Mouse (Mus musculus) limb, embryonic 15.5 days (tissue): ENCODE results near the gene Rnf150. TPM values are rescaled to one million over a fixed set of nuclear protein-coding genes. Genes with fewer than 3 reads are reported as not detected.

ENCODE experiments used
- ATAC-seq: fragments of 200-750 bp; cut with Nextera tagmentation; 2 replicates; pipeline ENCODE4 v1.8.0; 2017; ENCODE audit warnings: low read depth, moderate TSS enrichment; ENCODE audit not compliant: insufficient number of reproducible peaks, low FRiP score, low TSS enrichment
- H3K27ac ChIP-seq: fragments of 300-500 bp; sonication (generic); 2 replicates; pipeline ENCODE4 v1.5.1; 2015; ENCODE audit warnings: moderate library complexity, mild to moderate bottlenecking, inconsistent platforms
- H3K27me3 ChIP-seq: fragments of 300-500 bp; sonication (generic); 2 replicates; pipeline ENCODE4 v1.6.1; 2015; ENCODE audit warnings: inconsistent platforms
- H3K36me3 ChIP-seq: fragments of 300-500 bp; sonication (generic); 2 replicates; pipeline ENCODE4 v1.6.1; 2015; ENCODE audit warnings: inconsistent platforms
- H3K4me1 ChIP-seq: fragments of 300-500 bp; sonication (generic); 2 replicates; pipeline ENCODE4 v1.6.1; 2015; ENCODE audit warnings: inconsistent platforms
- H3K4me2 ChIP-seq: fragments of 300-500 bp; sonication (generic); 2 replicates; pipeline ENCODE4 v1.6.1; 2015; ENCODE audit warnings: mild to moderate bottlenecking, inconsistent platforms
- H3K4me3 ChIP-seq: fragments of 300-500 bp; sonication (generic); 2 replicates; pipeline ENCODE4 v1.5.1; 2015; ENCODE audit warnings: mild to moderate bottlenecking, inconsistent platforms
- H3K9ac ChIP-seq: fragments of 300-500 bp; sonication (generic); 2 replicates; pipeline ENCODE4 v1.6.1; 2015; ENCODE audit warnings: inconsistent platforms
- H3K9me3 ChIP-seq: fragments of 300-500 bp; sonication (generic); 2 replicates; pipeline ENCODE4 v1.6.1; 2016; ENCODE audit warnings: inconsistent platforms
- WGBS: fragments of 180-500 bp; shearing (Covaris S2); methylation state at CpG from one replicate; pipeline ENCODE4 v1.1.7; 2015; 5-methylcytosine and 5-hydroxymethylcytosine counted together
- polyA plus RNA-seq: library from polyadenylated mRNA; unstranded; fragments of >200 nt; fragmentation: Nextera tagmentation; extraction: Ambion mirVana; gene quantifications from 2 replicates; pipeline ENCODE4 v1.2.1, GENCODE M21; 2015

Rnf150 gene
- polyA plus RNA-seq, 1 experiment from 2014 or later, result 1.1 TPM

DNA sequence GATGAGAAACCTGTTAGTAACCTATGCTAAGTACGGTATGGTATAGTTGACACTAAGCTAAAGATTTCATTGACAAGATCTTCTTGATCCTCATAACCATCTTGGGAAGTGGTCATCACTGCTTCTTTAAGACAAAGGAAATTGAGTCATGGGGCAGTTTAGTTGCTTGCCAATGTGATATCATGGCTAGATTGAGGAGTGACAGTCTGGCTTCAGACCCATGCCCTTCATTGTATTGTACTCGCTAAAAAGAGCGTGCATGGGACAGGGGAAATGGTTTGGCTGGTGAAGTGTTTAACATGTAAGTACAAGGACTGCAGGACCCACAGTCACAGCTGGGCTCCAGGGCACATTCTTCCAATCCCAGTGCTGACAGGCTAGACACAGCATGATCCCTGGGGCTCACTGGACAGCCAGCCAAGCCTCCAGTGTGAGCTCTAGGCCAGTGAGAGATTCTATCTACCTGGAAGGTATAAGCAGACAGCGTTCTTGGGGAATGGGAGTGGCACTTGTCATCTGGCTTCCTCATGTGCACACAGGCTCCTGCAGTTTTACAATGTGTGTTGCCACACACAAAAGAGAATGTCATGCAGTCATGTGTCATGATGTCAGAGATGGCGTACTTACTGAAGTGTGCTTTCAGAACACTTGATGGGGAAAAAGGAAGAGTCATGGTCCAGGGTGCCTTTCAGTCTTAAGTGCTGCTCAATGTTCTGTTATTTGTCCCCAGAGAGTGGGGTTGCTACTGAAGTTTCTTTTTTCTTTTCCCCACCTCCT lies 54.6 kb downstream of the Rnf150 start:
- Histone ChIP-seq H3K4me1 (peaks cover 4% of the 10 kb centered on the region; the same call in 1 of the 2 replicates), H3K4me2 (no peak overlapping the region), H3K9me3 (no peaks in the 10 kb centered on the region), H3K27ac (no peak overlapping the region), H3K9ac (no peak overlapping the region), H3K4me3 (no peak overlapping the region), H3K27me3 (no peaks in the 10 kb centered on the region), H3K36me3 (no peaks in the 10 kb centered on the region)
- no peak for ATAC-seq
- 60% methylated on average over 5 of the region's 5 CpGs for WGBS

DNA sequence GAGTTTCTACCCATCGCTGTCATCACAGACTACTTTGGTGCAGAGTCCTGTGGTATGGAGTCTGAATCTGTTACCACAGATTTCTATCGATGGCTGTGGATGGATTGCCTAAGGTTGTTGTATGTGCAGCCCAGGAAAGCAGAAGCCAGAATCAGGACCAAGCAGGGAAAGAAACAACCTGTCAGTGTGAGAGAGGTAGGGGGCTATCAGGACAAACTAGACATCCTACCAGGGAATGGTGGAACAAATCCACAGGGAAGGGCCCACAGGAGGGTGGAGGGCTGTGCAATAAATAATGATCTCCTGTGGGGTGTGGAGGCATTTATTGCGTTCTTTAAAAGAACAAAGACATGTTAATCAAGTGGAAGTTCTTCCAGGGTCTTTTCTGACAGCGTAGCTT lies 56.5 kb downstream of the Rnf150 start:
- H3K9me3 ChIP-seq, result no peaks in the 10 kb centered on the region
- no peak overlapping the region for H3K4me3 ChIP-seq
- H3K9ac ChIP-seq, result no peak overlapping the region
- H3K27ac ChIP-seq, result no peak overlapping the region
- peaks cover 4% of the 10 kb centered on the region; the same call in 1 of the 2 replicates for H3K4me1 ChIP-seq
- ATAC-seq, result no peak
- no peak overlapping the region for H3K4me2 ChIP-seq
- no peaks in the 10 kb centered on the region for H3K27me3 ChIP-seq
- WGBS, result 61% methylated on average over 4 of the region's 4 CpGs
- H3K36me3 ChIP-seq, result no peaks in the 10 kb centered on the region

DNA sequence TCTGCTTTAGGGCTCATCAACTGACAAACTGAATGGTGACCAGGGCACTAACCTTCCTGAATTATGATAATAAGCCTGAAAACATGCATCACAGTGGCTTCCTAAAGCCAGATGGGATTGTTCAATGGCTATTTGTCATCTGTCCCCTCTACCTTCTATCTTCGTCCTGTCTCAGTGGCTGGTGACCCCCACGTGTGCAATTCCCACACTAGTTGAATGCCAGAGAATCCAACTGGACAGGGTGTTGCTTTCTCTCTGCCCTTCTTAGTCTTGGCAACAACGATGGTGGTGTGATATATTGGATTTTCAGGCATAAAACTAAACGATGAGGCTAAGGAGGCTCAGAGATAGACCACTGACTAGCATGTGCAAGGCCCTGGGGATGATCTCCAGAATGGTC lies 57.0 kb downstream of the Rnf150 start:
- ATAC-seq, result no peak
- no peak overlapping the region for H3K27ac ChIP-seq
- 66% methylated on average over 4 of the region's 4 CpGs for WGBS
- no peaks in the 10 kb centered on the region for H3K27me3 ChIP-seq
- no peak overlapping the region for H3K9ac ChIP-seq
- H3K4me2 ChIP-seq, result no peak overlapping the region
- no peak overlapping the region for H3K4me3 ChIP-seq
- peaks cover 4% of the 10 kb centered on the region; the same call in 1 of the 2 replicates for H3K4me1 ChIP-seq
- H3K36me3 ChIP-seq, result no peaks in the 10 kb centered on the region
- no peaks in the 10 kb centered on the region for H3K9me3 ChIP-seq

DNA sequence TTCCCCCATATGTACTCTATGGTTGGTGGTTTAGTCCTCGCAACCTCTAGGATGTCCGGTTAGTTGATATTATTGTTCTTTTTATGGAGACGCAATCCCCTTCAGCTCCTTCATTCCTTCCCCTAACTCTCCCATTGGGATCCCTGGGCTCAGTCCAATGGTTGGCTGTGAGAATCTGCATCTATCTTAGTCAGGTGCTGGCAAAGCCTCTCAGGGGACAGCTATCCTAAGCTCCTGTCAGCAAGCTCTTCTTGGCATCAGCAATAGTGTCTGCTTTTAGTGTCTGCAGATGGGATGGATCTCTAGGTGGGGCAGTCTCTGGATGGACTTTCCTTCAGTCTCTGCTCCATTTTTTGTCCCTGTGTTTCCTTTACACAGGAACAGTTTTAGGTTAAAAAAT lies 62.1 kb downstream of the Rnf150 start:
- Histone ChIP-seq H3K4me3 (no peak overlapping the region), H3K27me3 (no peaks in the 10 kb centered on the region), H3K9me3 (no peaks in the 10 kb centered on the region), H3K4me1 (0 out of 2 replicates have a peak, but pooled peaks cover 3% of the 10 kb centered on the region), H3K36me3 (no peaks in the 10 kb centered on the region), H3K27ac (no peak overlapping the region), H3K9ac (no peak overlapping the region), H3K4me2 (no peak overlapping the region)
- no peak for ATAC-seq
- 87% methylated on average over 3 of the region's 3 CpGs for WGBS

DNA sequence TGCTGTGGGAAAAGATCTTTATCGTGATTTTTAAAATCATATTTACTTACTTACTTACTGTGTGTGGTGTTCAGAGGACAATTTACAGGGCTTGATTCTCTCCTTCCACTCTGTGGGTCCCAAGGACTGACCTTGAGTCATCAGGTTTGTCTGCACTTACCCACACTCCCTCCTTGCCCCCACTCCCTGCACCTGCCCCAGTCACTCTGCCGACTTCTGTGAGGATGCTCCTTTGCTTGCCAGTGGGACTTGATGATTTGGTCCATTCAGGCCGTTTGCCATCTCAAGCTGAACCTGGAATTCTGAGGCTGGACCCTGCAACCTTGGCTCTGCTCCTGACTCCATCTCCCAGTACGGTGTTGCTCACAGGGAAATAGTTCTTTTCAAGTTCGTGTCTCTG lies 63.4 kb downstream of the Rnf150 start:
- Histone ChIP-seq H3K4me1 (0 out of 2 replicates have a peak, but pooled peaks cover 3% of the 10 kb centered on the region), H3K27me3 (no peaks in the 10 kb centered on the region), H3K36me3 (no peaks in the 10 kb centered on the region), H3K4me3 (no peak overlapping the region), H3K9me3 (no peaks in the 10 kb centered on the region), H3K4me2 (no peak overlapping the region), H3K9ac (no peak overlapping the region), H3K27ac (no peak overlapping the region)
- 80% methylated on average over 5 of the region's 5 CpGs for WGBS
- no peak for ATAC-seq

DNA sequence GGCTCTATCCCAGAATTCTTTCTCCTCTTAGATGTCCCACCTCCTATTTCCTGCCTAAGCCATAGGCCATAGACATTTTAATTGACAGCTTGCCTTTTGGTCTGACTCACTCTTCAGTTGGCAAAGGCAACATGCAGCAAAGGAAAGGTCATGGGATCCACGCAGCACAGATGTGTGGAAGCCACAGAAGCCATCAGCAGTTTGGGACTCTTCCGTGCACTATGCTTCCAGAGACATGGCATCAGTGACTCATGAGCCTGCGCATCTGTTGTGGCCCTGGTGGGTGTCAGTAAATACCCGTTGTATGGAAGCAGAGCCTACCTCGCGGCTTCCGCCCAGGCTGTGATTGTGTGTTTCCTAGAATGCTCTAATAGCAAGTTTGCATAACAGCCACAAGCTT lies 68.4 kb downstream of the Rnf150 start:
- Histone ChIP-seq H3K9ac (no peak overlapping the region), H3K27me3 (no peaks in the 10 kb centered on the region), H3K4me2 (no peak overlapping the region), H3K27ac (no peak overlapping the region), H3K36me3 (no peaks in the 10 kb centered on the region), H3K4me1 (0 out of 2 replicates have a peak, but pooled peaks cover 3% of the 10 kb centered on the region), H3K4me3 (no peak overlapping the region), H3K9me3 (no peaks in the 10 kb centered on the region)
- no peak for ATAC-seq
- 83% methylated on average over 7 of the region's 7 CpGs for WGBS

DNA sequence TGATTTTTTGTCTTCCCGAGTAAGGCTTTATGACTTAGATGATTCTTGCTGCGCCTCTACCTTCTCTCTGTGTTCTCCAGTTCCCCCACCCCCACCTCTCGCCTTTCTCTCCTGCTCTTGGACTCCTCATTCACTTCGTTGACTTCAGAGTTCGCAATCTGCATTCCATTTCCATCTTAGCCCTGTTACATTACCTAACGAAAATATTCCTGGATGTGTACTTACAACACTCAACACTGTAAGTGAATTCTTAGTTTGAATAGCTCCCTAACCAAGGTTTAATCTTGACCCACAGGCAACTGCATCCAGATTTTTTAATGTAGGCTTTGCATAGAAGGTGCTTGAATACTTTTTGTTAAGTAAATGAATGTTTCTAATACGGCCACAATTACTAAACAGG lies 73.0 kb downstream of the Rnf150 start:
- no peak for ATAC-seq
- Histone ChIP-seq H3K4me2 (no peak overlapping the region), H3K4me1 (peaks cover 13% of the 10 kb centered on the region), H3K9ac (no peak overlapping the region), H3K27me3 (no peaks in the 10 kb centered on the region), H3K36me3 (no peaks in the 10 kb centered on the region), H3K27ac (no peak overlapping the region), H3K9me3 (no peaks in the 10 kb centered on the region), H3K4me3 (no peak overlapping the region)
- 66% methylated on average over 7 of the region's 7 CpGs for WGBS

DNA sequence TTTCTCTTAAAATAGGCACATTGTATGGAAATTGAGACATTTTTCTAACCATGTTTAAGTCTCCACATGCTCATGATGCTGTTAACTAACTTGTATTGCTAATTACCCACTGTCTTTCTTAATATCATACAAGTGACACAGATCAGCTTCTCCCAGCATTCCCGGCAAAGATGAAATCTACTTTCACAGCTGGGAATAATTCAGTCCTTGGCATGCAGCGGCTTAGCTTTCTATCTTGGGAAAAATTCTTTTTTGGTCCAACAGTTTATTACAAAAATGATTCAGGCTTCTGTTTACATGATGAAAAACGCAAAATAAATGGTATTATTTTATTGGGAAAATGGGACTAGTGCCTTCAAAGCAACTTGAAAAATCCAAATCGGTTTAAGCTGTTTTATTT lies 73.7 kb downstream of the Rnf150 start:
- no peaks in the 10 kb centered on the region for H3K36me3 ChIP-seq
- no peak for ATAC-seq
- no peak overlapping the region for H3K4me3 ChIP-seq
- H3K9ac ChIP-seq, result no peak overlapping the region
- no peak overlapping the region for H3K4me2 ChIP-seq
- H3K27ac ChIP-seq, result no peak overlapping the region
- WGBS, result 43% methylated on average over 4 of the region's 4 CpGs
- no peaks in the 10 kb centered on the region for H3K27me3 ChIP-seq
- no peaks in the 10 kb centered on the region for H3K9me3 ChIP-seq
- peaks cover 13% of the 10 kb centered on the region for H3K4me1 ChIP-seq

DNA sequence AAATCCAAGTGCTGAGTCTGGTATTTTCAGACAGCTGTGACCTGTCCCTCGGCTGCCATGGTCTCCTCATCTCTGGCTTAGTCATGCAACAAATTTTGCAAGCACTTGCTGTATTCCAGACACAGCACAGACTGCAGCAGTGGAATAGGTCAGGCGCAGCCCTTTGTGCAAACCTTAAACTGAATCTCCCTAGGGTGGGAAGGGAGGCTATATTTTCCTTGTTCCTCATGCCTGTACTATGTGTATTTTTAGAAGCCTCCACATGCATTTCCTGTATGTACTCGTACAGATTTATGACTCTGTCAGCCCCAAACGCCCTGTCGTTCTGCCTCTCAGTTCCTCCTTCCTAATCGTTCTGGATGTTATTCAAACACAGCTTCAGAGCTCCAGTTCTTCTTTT lies 76.8 kb downstream of the Rnf150 start:
- Histone ChIP-seq H3K27ac (peak overlapping the region; percentile 35; the same call in 1 of the 2 replicates), H3K36me3 (no peaks in the 10 kb centered on the region), H3K4me3 (no peak overlapping the region), H3K27me3 (no peaks in the 10 kb centered on the region), H3K9me3 (no peaks in the 10 kb centered on the region), H3K4me1 (peaks cover 22% of the 10 kb centered on the region), H3K4me2 (no peak overlapping the region), H3K9ac (no peak overlapping the region)
- WGBS, result 8% methylated on average over 6 of the region's 6 CpGs
- no peak for ATAC-seq

DNA sequence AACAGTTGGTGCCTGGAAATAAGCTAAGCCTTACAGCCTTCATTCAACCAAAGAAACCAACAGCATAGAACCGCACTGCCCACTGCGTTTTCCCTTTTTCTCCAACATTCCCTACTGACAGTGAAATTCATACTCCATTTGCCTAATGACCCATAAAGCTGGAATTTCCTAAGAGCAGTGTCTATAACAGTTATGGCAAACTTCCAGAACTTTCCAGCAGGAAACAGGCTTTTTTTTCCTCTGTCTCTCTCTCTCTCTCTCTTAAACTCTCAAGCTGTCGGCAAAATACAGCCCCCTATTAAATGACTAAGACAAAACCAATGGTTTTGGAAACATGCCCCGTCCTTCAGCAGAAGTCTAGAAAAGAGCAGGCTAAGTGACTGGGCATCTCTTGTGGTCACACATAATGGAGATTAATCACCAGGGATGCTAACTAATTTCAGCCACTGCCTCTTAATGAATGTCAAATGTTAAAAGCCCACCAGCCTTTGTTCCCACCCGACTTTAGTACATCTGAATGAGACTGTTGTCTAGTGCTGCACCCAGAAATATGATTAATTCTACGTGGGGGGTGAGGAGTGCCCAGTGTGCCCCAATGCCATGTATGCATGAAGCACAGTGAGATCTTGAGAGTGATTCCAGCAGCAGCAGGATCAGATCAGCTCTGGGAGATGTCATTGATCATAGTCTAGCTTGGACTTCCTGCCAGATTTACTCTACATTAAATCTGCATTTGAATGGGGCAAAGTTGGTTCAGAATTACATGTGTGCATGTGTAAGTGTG lies 80.3 kb downstream of the Rnf150 start:
- H3K4me1 ChIP-seq, result peaks cover 22% of the 10 kb centered on the region
- no peak overlapping the region for H3K4me3 ChIP-seq
- no peaks in the 10 kb centered on the region for H3K9me3 ChIP-seq
- no peak overlapping the region for H3K27ac ChIP-seq
- H3K36me3 ChIP-seq, result no peaks in the 10 kb centered on the region
- no peak overlapping the region for H3K9ac ChIP-seq
- H3K4me2 ChIP-seq, result no peak overlapping the region
- WGBS, result 19% methylated on average over 6 of the region's 6 CpGs
- no peak for ATAC-seq
- H3K27me3 ChIP-seq, result no peaks in the 10 kb centered on the region

DNA sequence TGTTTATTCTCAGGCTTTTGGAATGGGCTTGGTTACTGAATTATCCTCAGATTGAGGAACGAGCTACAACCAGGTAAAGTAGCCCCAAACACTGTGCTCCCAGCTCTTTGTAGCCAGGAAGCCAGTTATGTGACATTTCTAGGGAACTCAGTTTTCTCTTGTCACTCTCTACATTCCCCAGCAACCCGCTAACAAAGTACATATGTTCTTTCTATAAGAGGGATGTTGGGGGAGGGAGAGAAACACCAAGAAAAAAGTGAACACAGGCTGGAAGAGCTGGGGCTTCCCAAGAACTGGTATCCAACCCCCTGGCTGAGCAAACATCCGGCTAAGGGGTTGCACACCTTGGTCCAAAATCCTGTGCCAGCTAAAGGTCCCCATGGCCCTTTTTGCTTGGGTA lies 82.7 kb downstream of the Rnf150 start:
- Histone ChIP-seq H3K27ac (no peak overlapping the region), H3K27me3 (no peaks in the 10 kb centered on the region), H3K4me3 (no peak overlapping the region), H3K4me1 (peaks cover 14% of the 10 kb centered on the region), H3K9me3 (no peaks in the 10 kb centered on the region), H3K9ac (no peak overlapping the region), H3K4me2 (no peak overlapping the region), H3K36me3 (no peaks in the 10 kb centered on the region)
- ATAC-seq, result no peak
- 40% methylated on average over 3 of the region's 3 CpGs for WGBS

DNA sequence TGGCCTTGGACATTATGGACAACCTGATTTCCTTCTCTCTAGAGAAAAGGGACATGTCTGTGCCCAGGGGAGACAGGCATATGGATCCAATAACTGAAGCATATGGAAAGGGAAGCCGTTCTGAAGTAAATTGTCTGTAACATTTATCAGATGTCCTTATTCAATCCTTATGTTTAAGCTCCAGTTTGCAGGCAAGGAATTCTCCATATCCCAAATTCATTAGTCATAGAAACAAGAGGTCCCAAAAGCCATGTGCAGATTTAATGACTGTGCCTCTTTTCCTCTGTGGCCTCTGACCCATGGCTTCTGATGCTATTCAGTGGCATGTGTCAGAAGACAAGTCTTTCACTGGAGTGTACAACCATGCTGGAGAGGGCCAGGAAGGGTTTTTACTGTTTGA lies 83.5 kb downstream of the Rnf150 start:
- H3K27ac ChIP-seq, result no peak overlapping the region
- no peaks in the 10 kb centered on the region for H3K36me3 ChIP-seq
- no peaks in the 10 kb centered on the region for H3K9me3 ChIP-seq
- no peak overlapping the region for H3K4me2 ChIP-seq
- WGBS, result 32% methylated on average over 1 of the region's 1 CpGs
- H3K27me3 ChIP-seq, result no peaks in the 10 kb centered on the region
- H3K4me3 ChIP-seq, result no peak overlapping the region
- no peak overlapping the region for H3K9ac ChIP-seq
- peaks cover 14% of the 10 kb centered on the region for H3K4me1 ChIP-seq
- no peak for ATAC-seq
